11 mouse cellular contexts compared by ENCODE assay signal in genomic region chr9:108401186-108401960, GRCm38 (mm10). TPM values are rescaled to one million over a fixed set of nuclear protein-coding genes. Genes with fewer than 3 reads are reported as not detected.
DNase-seq lines count a peak whose midpoint lies in the region; ATAC-seq and TF ChIP-seq lines count a peak whose summit lies in the region.
"Had no signal": no experiment of that assay in that cellular context is flagged by ENCODE, and none has a peak within 500 bp of the region (broad histone marks: within the 10 kb centered on the region; RNA-seq: fewer than 3 reads in every experiment).

No protein-coding gene starts in this region.

- H3K4me2 ChIP-seq in forebrain, embryonic 13.5 days, result no peak overlapping the region
- H3K4me2 ChIP-seq in midbrain, embryonic 16.5 days (ENCODE audit: low read length), result no peak overlapping the region

- ATAC-seq in forebrain, embryonic 13.5 days, result no peak
- ATAC-seq in frontal cortex, adult (ENCODE audit: low TSS enrichment), result peak; percentile 45; the same call in 1 of the 2 replicates
- no peak for ATAC-seq in midbrain, embryonic 16.5 days

- H3K36me3 ChIP-seq in forebrain, embryonic 13.5 days (ENCODE audit: poor library complexity, severe bottlenecking), result 0 out of 2 replicates have a peak, but pooled peaks cover 5% of the 10 kb centered on the region
- H3K36me3 ChIP-seq in forebrain, embryonic 10.5 days (replicated peaks), result no peaks in the 10 kb centered on the region
- H3K36me3 ChIP-seq in midbrain, embryonic 16.5 days (ENCODE audit: control insufficient read depth, insufficient read depth, low read length), result 0 out of 2 replicates have a peak, but pooled peaks cover 2% of the 10 kb centered on the region
- no peaks in the 10 kb centered on the region for H3K36me3 ChIP-seq in thymus, adult 2 months (ENCODE audit: control insufficient read depth, insufficient read depth, low read length)

- 39% methylated on average over 7 of the region's 7 CpGs for WGBS in forebrain, embryonic 13.5 days
- 75% methylated on average over 7 of the region's 7 CpGs for WGBS in forebrain, embryonic 10.5 days
- 35% methylated on average over 7 of the region's 7 CpGs for WGBS in midbrain, embryonic 16.5 days
- WGBS in thymus, adult 2 months, result 92% methylated on average over 7 of the region's 7 CpGs

- no peak for TF ChIP-seq CTCF in thymus, adult 2 months (IDR thresholded peaks at IDR 0.05; ENCODE audit: borderline replicate concordance, control insufficient read depth, extremely low read depth, insufficient read depth, low read length, poor library complexity)

- TF ChIP-seq POLR2A in thymus, adult 2 months (IDR thresholded peaks at IDR 0.05; ENCODE audit: control insufficient read depth, extremely low read depth, insufficient read depth, low read length, poor library complexity), result no peak

- no peak for DNase-seq in forebrain, embryonic 10.5 days (ENCODE audit: extremely low spot score, low spot score)
- peak; percentile 55 for DNase-seq in adrenal gland, adult 8-10 months
- peak; percentile 71 to 72 for DNase-seq in kidney, postnatal 36 days
- no peak for DNase-seq in thymus, adult 2 months
- DNase-seq in spleen, adult 18-20 months, result no peak

- no peaks in the 10 kb centered on the region for H3K27me3 ChIP-seq in forebrain, embryonic 13.5 days
- H3K27me3 ChIP-seq in forebrain, embryonic 10.5 days (ENCODE audit: poor library complexity, severe bottlenecking), result no peaks in the 10 kb centered on the region
- H3K27me3 ChIP-seq in midbrain, embryonic 16.5 days (ENCODE audit: control insufficient read depth, insufficient read depth, low read depth, low read length), result no peaks in the 10 kb centered on the region
- H3K27me3 ChIP-seq in thymus, adult 2 months (ENCODE audit: control insufficient read depth, insufficient read depth, low read length), result no peaks in the 10 kb centered on the region

- H3K9me3 ChIP-seq in forebrain, embryonic 13.5 days (replicated peaks), result no peaks in the 10 kb centered on the region
- no peaks in the 10 kb centered on the region for H3K9me3 ChIP-seq in forebrain, embryonic 10.5 days
- H3K9me3 ChIP-seq in midbrain, embryonic 16.5 days (replicated peaks; ENCODE audit: control insufficient read depth, low read length, poor library complexity, severe bottlenecking), result no peaks in the 10 kb centered on the region

- peak overlapping the region; percentile 10; the same call in 1 of the 2 replicates for H3K27ac ChIP-seq in forebrain, embryonic 13.5 days
- no peak overlapping the region for H3K27ac ChIP-seq in forebrain, embryonic 10.5 days
- H3K27ac ChIP-seq in midbrain, embryonic 16.5 days (ENCODE audit: low read length), result peak overlapping the region; percentile 65
- no peak overlapping the region for H3K27ac ChIP-seq in thymus, adult 2 months (ENCODE audit: control insufficient read depth, insufficient read depth, low read length)

- peaks cover 14% of the 10 kb centered on the region for H3K4me1 ChIP-seq in forebrain, embryonic 13.5 days
- H3K4me1 ChIP-seq in forebrain, embryonic 10.5 days, result peaks cover 9% of the 10 kb centered on the region
- peaks cover 9% of the 10 kb centered on the region for H3K4me1 ChIP-seq in midbrain, embryonic 16.5 days (ENCODE audit: control insufficient read depth, insufficient read depth, low read length)
- H3K4me1 ChIP-seq in thymus, adult 2 months (replicated peaks; ENCODE audit: control insufficient read depth, insufficient read depth, low read length), result no peaks in the 10 kb centered on the region; the same call in 1 of the 2 replicates

- H3K4me3 ChIP-seq in forebrain, embryonic 13.5 days, result no peak overlapping the region
- no peak overlapping the region for H3K4me3 ChIP-seq in forebrain, embryonic 10.5 days
- H3K4me3 ChIP-seq in midbrain, embryonic 16.5 days (ENCODE audit: low read depth, low read length), result no peak overlapping the region
- H3K4me3 ChIP-seq in thymus, adult 2 months (ENCODE audit: control insufficient read depth, insufficient read depth, low read length), result no peak overlapping the region

- no peak overlapping the region for H3K9ac ChIP-seq in forebrain, embryonic 13.5 days
- H3K9ac ChIP-seq in midbrain, embryonic 16.5 days (ENCODE audit: low read depth, low read length), result no peak overlapping the region

RNA-seq across cellular contexts. Expression of gene 1700102P08Rik, which starts 8.8 kb away (rescaled TPM):
- 1.5 and 2.0 TPM in 2 replicates for polyA plus RNA-seq in forebrain, embryonic 13.5 days (2015; fragmentation: Nextera tagmentation; extraction: Ambion mirVana)
- 0.60 and 0.65 TPM in 2 replicates for polyA plus RNA-seq in forebrain, embryonic 10.5 days (2016; fragmentation: Nextera tagmentation; extraction: Ambion mirVana)
- 1 to 10 TPM in 3 of 4 experiments, under 1 TPM in 1; 0.96 to 1.6 (median 1.3) TPM for total RNA-seq in adrenal gland, adult 8-10 months (2022)
- polyA plus RNA-seq in midbrain, embryonic 16.5 days (2015; fragmentation: Nextera tagmentation; extraction: Ambion mirVana), result 2.3 and 2.5 TPM in 2 replicates
- 0.70 and 1.9 TPM in 2 replicates for polyA plus RNA-seq in thymus, adult 2 months (2012; rRNA removed)

RNA-seq across cellular contexts. Expression of gene Ccdc36, which starts 26.9 kb away (rescaled TPM):
- 1.1 and 1.2 TPM in 2 replicates for polyA plus RNA-seq in forebrain, embryonic 13.5 days (2015; fragmentation: Nextera tagmentation; extraction: Ambion mirVana)
- 0.57 and 0.97 TPM in 2 replicates for polyA plus RNA-seq in forebrain, embryonic 10.5 days (2016; fragmentation: Nextera tagmentation; extraction: Ambion mirVana)
- total RNA-seq in adrenal gland, adult 8-10 months (2022), result under 1 TPM in 1 of 4 experiments, not detected in 3; 0.10 TPM
- 1.7 and 2.6 TPM in 2 replicates for polyA plus RNA-seq in midbrain, embryonic 16.5 days (2015; fragmentation: Nextera tagmentation; extraction: Ambion mirVana)
- 0.09 and 0.12 TPM in 2 replicates for polyA plus RNA-seq in thymus, adult 2 months (2012; rRNA removed)
- polyA plus RNA-seq: C2C12; large intestine, adult 2 months had no signal

RNA-seq across cellular contexts. Expression of gene BC048562, which starts 34.9 kb away (rescaled TPM):
- polyA plus RNA-seq in forebrain, embryonic 13.5 days (2015; fragmentation: Nextera tagmentation; extraction: Ambion mirVana), result not detected in 2 replicates
- not detected in 2 replicates for polyA plus RNA-seq in forebrain, embryonic 10.5 days (2016; fragmentation: Nextera tagmentation; extraction: Ambion mirVana)
- not detected for total RNA-seq in adrenal gland, adult 8-10 months (2022)
- not detected in 2 replicates for polyA plus RNA-seq in midbrain, embryonic 16.5 days (2015; fragmentation: Nextera tagmentation; extraction: Ambion mirVana)
- polyA plus RNA-seq in thymus, adult 2 months (2012; rRNA removed), result not detected in 2 replicates
- polyA plus RNA-seq: C2C12; large intestine, adult 2 months; neural tube, embryonic 14.5 days had no signal

RNA-seq across cellular contexts. Expression of gene Usp4, which starts 53.7 kb away (rescaled TPM):
- 132 and 142 TPM in 2 replicates for polyA plus RNA-seq in forebrain, embryonic 13.5 days (2015; fragmentation: Nextera tagmentation; extraction: Ambion mirVana)
- polyA plus RNA-seq in forebrain, embryonic 10.5 days (2016; fragmentation: Nextera tagmentation; extraction: Ambion mirVana), result 132 and 133 TPM in 2 replicates
- 100 to 1,000 TPM; 124 to 152 (median 132) TPM for total RNA-seq in adrenal gland, adult 8-10 months (2022)
- 126 and 142 TPM in 2 replicates for polyA plus RNA-seq in midbrain, embryonic 16.5 days (2015; fragmentation: Nextera tagmentation; extraction: Ambion mirVana)
- 100 and 104 TPM in 2 replicates for polyA plus RNA-seq in thymus, adult 2 months (2012; rRNA removed)

RNA-seq across cellular contexts. Expression of gene Ccdc71, which starts 59.0 kb away (rescaled TPM):
- 50.1 and 53.8 TPM in 2 replicates for polyA plus RNA-seq in forebrain, embryonic 13.5 days (2015; fragmentation: Nextera tagmentation; extraction: Ambion mirVana)
- polyA plus RNA-seq in forebrain, embryonic 10.5 days (2016; fragmentation: Nextera tagmentation; extraction: Ambion mirVana), result 53.6 and 54.1 TPM in 2 replicates
- 10 to 100 TPM; 46.6 to 56.5 (median 52.7) TPM for total RNA-seq in adrenal gland, adult 8-10 months (2022)
- polyA plus RNA-seq in midbrain, embryonic 16.5 days (2015; fragmentation: Nextera tagmentation; extraction: Ambion mirVana), result 65.2 and 69.3 TPM in 2 replicates
- 39.6 and 40.2 TPM in 2 replicates for polyA plus RNA-seq in thymus, adult 2 months (2012; rRNA removed)

Comparison
In these comparisons a context has a peak if more than half of its experiments do, and no peak if none do; other contexts are left out.
1. H3K27ac ChIP-seq: peak in forebrain, embryonic 13.5 days (single experiment) and midbrain, embryonic 16.5 days (single experiment); none in forebrain, embryonic 10.5 days (single experiment) and thymus, adult 2 months (single experiment).
2. DNase-seq: peak in adrenal gland, adult 8-10 months (single experiment) and kidney, postnatal 36 days (2 of 2); none in forebrain, embryonic 10.5 days (single experiment), thymus, adult 2 months (single experiment) and spleen, adult 18-20 months (0 of 2).